Mouse (Mus musculus) ovary, postnatal 36 days (tissue): Measurements from ENCODE around the gene Itga2.

Experiments used
- DNase-seq: peaks from one replicate; pipeline ENCODE4 v3.0.0; 2022; ENCODE audit warnings: low spot score, mixed read lengths

Itga2 gene

GRCm38 (mm10) chr13:114931775-114932294 lies at the start of gene Itga2:
Gene Itga2 (minus strand): TSS chr13:114932100.
- DNase-seq, result peak; percentile 80

- DNase-seq, result no peak
These were observed 49.0 kb upstream of the Itga2 start for GRCm38 (mm10) chr13:114980831-114981419.

GRCm38 (mm10) chr13:114974484-114975042 lies 42.7 kb upstream of the Itga2 start:
- no peak for DNase-seq

GRCm38 (mm10) chr13:114971905-114972304 lies 40.0 kb upstream of the Itga2 start:
- no peak for DNase-seq

GRCm38 (mm10) chr13:114964233-114964632 lies 32.3 kb upstream of the Itga2 start:
- DNase-seq, result peak; percentile 75

- DNase-seq, result no peak
These were observed 22.6 kb upstream of the Itga2 start for GRCm38 (mm10) chr13:114954516-114954915.

GRCm38 (mm10) chr13:114933541-114933940 lies 1.6 kb upstream of the Itga2 start:
- DNase-seq, result peak; percentile 14

- peak; percentile 22 for DNase-seq
These were observed 777 bp downstream of the Itga2 start for GRCm38 (mm10) chr13:114930996-114931649.

GRCm38 (mm10) chr13:114924785-114925184 lies 7.1 kb downstream of the Itga2 start:
- no peak for DNase-seq

- no peak for DNase-seq
These were observed 8.6 kb downstream of the Itga2 start for GRCm38 (mm10) chr13:114923331-114923730.

- DNase-seq, result no peak
These were observed 16.1 kb downstream of the Itga2 start for GRCm38 (mm10) chr13:114915767-114916166.

- no peak for DNase-seq
These were observed 16.9 kb downstream of the Itga2 start for GRCm38 (mm10) chr13:114914963-114915362.

- DNase-seq, result no peak
These were observed 17.3 kb downstream of the Itga2 start for GRCm38 (mm10) chr13:114914559-114914958.

- DNase-seq, result no peak
These were observed 21.3 kb downstream of the Itga2 start for GRCm38 (mm10) chr13:114910629-114911028.

GRCm38 (mm10) chr13:114909514-114909913 lies 22.4 kb downstream of the Itga2 start:
- DNase-seq, result no peak

- no peak for DNase-seq
These were observed 24.0 kb downstream of the Itga2 start for GRCm38 (mm10) chr13:114907876-114908275.

GRCm38 (mm10) chr13:114896751-114897386 lies 35.0 kb downstream of the Itga2 start:
- DNase-seq, result peak; percentile 57

GRCm38 (mm10) chr13:114895896-114896295 lies 36.0 kb downstream of the Itga2 start:
- DNase-seq, result no peak

- DNase-seq, result no peak
These were observed 37.2 kb downstream of the Itga2 start for GRCm38 (mm10) chr13:114894718-114895117.

- DNase-seq, result no peak
These were observed 40.2 kb downstream of the Itga2 start for GRCm38 (mm10) chr13:114891655-114892054.

- no peak for DNase-seq
These were observed 44.2 kb downstream of the Itga2 start for GRCm38 (mm10) chr13:114887695-114888094.

- no peak for DNase-seq
These were observed 44.6 kb downstream of the Itga2 start for GRCm38 (mm10) chr13:114887293-114887692.

- DNase-seq, result peak; percentile 16
These were observed 46.7 kb downstream of the Itga2 start for GRCm38 (mm10) chr13:114885171-114885570.
